Mouse (Mus musculus): ENCODE results near the gene Gdpd3.

DNA sequence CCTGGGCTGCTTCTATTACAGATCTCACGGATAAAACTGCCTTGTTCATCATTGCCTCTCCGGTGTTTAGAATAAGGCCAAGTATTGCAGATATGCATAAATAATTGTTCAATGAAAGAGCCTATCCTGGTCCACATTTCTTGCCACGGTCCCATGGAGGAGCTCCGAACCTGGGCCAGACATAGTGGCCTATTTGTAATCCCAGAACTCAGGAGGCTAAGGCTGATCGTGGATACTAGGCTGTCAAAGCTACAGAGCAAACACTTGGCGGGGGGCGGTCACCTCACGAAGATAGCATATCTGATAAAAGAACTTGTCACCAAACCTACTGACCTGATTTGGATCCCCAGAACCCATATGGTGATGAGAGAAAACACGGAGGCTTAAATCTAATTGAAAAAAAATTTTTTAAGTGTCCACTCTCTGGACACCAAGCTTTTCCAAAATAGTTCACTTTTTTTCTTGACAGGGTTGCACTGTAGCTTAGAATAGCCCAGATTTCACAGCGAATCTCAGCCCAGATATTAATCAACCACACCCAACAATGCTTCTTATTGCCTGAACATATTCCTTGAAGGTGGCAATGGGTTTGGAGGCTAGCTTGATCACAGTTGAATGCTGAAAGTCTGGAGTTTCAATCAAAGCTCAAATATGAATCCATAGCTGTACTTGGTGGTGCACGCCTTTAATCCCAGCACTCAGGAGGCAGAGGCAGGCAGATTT is 26.7 kb downstream of the Gdpd3 start:
- TF ChIP-seq POLR2A (IDR thresholded peaks at IDR 0.05; ENCODE audit: borderline replicate concordance, low read depth, low read length), result no peak
- no peak for TF ChIP-seq CTCF (IDR thresholded peaks at IDR 0.05; ENCODE audit: low read depth, low read length)

Data from bone marrow macrophage, adult 2 months (primary cell).